Mouse (Mus musculus): ENCODE results near the gene Gna13.

GRCm38 (mm10) chr11:109375412-109375811 lies 12.8 kb downstream of the Gna13 start:
- TF ChIP-seq CTCF (IDR thresholded peaks at IDR 0.05; ENCODE audit: low read depth, low read length) (no peak), POLR2A (IDR thresholded peaks at IDR 0.05; ENCODE audit: insufficient read depth, low read length) (no peak)
